Mouse (Mus musculus) CH12F3 (cell line): Measurements from ENCODE around the gene Sirt6.

ENCODE experiments used
- in situ Hi-C: fragments of 300-500 bp; cut with MboI; formaldehyde crosslinking; loops from 2 replicates; pipeline ENCODE4 v1.14.3; 2020; ENCODE audit warnings: low sequenced_read_pairs

Sirt6 gene

GRCm38 (mm10) chr10:81596611-81597010 lies 31.0 kb downstream of the Sirt6 start:
- in situ Hi-C loops = no loop called here

- in situ Hi-C loops = no loop called here
These were observed 32.0 kb downstream of the Sirt6 start for GRCm38 (mm10) chr10:81595599-81595998.

DNA sequence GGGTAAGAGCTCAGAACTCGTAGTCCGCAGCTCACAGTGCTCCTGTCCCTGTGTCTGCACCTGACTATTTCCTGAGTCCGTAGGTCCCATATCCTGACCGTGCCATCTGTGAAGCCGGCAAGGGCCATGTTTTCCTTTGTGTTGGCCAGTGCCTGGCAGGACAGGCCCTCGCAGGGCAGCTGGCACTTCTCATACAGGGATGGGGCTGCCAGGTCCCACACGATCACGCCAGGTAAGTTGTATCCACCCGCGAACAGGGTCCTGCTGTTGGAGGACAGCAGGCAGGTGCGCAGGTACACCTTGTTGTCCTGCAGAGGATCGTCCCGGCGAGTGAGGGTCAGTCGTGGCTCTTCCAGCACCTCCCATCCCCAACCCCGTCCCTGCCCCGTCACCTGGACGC lies 33.7 kb downstream of the Sirt6 start:
- in situ Hi-C loops = no loop called here

GRCm38 (mm10) chr10:81593223-81593622 lies 34.4 kb downstream of the Sirt6 start:
- in situ Hi-C loops = no loop called here

DNA sequence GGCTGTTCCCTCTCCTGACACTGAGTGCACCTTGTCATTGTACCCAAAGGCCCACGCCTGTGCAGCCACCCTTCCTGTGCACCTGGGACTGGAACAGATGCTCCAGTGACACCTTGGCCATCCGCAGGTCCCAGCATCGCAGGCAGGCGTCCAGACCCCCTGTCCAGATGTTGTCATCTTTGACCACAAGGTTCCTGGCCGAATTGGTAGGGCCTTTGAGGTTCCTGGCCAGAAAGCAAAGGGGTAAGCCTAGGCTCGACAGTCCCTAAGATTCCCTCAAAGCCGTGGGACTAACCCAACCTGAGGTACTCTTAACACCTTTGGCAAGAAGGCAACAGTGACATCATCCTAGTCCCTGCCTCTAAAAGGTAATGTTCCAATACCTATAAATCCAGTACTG lies 35.0 kb downstream of the Sirt6 start:
- in situ Hi-C loops = no loop called here

DNA sequence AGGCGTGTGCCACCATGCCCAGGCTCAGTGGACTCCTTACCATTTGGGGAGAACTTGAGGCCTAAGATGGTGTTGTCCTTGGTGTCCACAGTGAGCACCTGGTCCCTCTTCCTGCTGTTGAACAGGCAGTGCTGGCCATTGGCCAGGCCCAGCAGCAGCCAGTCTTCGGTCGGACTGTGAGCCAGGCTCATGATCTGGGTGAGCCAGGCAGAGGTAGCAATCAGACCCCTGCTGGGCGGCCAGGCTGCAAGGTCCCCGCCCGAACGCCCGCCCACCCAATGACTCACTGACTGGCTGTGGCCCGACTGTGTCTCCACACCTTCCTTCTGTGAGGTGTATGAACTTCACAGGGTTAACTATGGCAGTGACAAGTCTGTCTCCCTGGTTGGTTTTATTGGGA lies 35.8 kb downstream of the Sirt6 start:
- in situ Hi-C loops = no loop called here

DNA sequence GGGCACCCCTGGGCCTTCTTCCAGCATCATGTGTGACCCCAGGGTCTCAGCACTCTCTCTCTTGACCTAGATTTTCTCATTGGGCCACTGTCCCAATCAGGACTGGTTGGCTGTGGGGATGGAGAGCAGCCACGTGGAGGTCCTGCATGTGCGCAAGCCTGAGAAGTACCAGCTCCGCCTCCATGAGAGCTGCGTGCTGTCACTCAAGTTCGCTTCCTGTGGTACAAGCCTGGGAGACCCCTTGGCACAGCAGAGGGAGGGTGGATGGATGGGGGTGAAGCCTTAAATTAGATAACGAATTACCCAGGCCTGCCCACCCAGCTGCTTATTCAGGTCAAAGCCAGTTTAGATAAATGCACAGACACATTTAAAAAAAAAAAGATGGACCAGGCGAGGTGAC lies 38.9 kb downstream of the Sirt6 start:
- in situ Hi-C loops = no loop called here

DNA sequence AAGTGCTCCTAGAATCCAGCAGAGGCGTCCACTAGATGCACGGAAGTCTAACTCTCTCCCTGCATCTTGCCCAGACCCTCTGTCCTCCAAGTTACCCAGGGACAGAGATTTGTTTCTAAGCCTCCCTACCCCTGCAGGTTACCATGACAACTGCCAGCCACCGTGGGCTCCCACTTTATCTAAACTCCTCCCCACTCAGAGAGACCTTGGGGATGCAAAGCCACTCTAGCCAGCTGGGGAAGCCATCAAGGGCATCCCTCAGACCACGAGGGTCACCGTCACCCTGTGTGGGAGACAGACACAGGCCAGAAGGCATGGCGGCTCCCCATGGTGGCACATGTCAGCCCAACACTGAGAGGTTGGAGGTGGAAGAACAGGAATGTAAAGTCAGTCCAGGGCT lies 44.2 kb downstream of the Sirt6 start:
- in situ Hi-C loops = no loop called here

DNA sequence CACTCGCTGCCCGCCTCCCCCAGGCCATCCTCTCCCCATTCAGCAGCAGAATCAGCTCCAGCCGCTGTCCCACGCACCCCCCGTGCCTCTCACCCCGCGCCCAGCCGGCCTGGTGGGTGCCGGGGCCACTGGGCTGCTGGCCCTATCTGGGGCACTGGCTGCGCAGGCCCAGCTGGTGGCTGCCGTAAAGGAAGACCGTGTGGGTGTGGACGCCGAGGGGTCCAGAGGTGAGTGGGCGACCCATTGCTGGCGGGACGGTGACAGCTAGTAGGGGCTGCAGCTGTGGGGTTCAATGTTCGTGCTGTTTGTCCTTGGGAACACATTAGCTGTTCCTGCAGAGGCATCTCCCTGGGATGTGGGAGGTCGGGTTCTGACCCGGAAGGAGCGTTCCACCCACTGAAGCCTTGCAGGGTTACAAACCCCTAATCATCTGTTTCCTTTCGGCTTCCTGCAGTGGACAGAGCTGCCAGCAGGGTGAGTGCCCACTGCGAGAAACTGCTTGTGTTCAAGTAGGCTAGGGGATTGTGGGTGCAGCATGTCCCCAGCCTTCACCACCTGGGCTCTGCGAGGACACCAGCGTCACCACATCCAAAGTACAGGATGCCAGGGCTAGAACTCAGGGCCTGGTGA lies 47.0 kb downstream of the Sirt6 start:
- in situ Hi-C loops = no loop called here

DNA sequence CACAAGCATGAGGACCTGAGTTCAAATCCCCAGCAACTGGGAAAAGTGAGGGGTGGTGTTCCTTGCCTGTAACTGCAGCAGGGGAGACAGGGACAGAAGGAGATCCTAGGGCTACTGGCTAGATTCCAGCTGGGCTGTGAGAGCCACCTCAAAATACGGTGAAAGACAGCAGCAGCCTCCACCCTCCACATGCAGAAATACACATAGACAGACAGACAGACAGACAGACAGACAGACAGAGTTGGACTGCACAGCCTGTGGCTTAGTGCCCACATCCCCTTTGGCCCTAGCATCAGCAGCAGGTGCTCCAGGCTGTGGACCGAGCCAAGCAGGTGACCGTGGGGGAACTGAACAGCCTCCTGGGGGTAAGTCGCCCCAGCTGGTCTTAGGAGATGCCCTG lies 47.6 kb downstream of the Sirt6 start:
- in situ Hi-C loops = no loop called here

DNA sequence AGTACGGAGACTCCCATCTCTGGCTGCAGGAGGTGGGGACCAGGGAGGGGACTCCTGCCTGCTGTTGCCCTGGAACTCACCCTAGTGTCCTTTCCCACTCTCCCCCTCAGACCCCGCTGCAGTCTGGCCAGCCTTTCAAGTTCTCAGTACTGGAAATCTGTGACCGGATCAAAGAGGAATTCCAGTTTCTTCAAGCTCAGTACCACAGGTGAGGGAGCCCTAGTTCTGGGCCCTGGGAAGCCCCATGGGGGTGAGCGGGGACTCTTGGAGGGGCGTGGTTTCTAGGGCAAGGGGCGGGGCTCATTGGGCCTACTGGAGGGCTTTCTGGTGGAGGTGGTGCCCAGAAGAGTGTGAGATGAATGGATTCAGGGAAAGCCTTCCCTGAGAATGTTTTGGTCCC lies 51.9 kb downstream of the Sirt6 start:
- in situ Hi-C loops = no loop called here

DNA sequence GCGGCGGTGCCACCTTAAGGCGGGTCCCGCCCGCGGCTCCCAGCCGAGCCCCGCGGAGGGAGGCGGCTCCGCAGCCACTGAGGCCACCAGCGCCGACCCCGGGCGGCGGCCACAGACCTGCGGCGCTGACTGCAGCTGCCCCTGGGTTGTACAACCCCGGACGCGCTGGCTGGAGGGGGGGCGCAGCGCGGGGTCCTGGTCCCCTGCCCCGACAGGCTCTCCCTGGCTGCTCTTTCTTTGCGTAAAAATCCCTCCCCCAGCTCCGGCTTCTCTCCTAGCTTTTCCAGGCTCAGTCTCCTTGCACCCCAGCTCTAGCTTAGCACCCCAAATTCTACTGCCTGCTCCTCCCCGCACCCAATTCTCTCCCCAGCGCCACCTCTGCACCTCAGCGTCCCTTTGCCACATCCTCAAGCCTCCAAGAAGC lies 52.4 kb downstream of the Sirt6 start:
- in situ Hi-C loops = no loop called here

DNA sequence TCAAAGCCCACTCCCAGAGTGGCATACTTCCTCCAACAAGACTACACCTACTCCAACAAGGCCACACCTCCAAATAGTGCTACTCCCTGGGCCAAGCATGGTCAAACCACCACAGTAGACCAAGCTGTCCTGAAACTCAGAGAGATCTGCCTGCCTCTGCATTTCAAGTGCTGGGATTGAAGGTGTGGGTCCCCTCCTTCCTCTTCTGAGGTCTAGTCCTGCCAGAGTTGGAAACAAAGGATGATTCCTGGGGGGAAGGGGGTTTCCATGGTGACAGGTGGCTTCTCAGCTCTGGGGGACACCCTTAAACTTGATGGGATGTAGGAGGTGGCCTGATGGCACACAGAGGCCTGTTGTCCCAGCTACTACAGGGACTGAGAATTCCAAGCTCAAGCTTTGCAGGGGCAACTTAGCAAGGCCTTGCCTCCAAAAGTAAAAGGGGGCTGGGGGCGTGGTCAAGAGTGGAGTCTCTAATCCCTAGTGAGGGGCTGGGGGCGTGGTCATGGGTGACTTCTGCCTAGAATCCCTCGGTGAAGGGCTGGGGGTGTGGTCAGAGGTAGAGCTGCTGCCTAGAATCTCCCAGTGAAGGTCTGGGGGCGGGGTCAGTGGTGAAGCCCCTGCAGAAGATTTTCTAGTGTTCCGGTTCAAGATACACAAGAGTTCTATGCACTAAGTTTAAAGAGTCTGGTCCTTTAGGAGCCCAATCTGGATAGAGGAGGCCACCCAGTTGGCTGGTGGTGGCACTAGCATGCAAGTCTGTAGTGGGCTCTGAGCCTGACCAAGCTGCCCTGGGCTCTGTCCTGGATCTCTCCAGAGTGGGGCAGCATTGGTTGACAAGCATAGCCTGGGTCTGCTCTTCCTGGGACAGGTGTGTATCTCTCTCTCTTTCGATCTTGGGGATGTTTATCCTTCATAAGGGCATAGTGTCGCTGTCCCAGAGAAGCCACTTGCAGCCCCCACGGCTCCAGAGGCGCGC lies 53.2 kb downstream of the Sirt6 start, which contains the start of gene Tle2:
Gene Tle2 (plus strand): TSS at position 481 of the 976 bp plus-strand sequence.
- in situ Hi-C loops = no loop called here

- in situ Hi-C loops = no loop called here
These were observed 54.6 kb downstream of the Sirt6 start for GRCm38 (mm10) chr10:81572975-81573374.

DNA sequence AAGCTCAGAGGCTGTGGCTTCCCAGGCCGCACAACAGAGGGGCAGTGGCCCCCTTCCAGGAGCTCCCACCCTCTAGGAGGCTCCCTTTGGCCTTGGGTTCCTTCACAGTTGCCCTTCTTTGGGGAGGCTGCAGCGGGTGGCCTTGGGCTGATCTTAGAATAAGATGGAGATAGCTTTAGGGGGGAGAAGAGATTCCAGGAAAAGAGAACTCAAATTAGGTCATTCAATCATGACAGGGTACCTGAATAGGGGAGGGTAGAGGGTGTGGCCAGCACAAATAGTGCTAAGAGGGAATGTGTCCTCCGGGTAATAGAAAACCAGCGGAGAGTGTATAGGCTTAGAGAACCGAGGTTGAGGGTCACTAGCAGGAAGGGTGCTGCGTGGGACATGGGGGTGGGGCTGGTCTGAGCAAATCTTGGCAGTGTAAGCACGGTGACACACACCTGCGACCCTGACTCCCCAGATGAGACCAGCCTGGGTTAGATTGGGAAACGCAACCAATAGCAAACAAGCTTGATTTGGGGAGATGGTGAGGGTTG lies 55.4 kb downstream of the Sirt6 start:
- in situ Hi-C loops = no loop called here
